Mouse (Mus musculus) MEL-GATA-1-ER (cell line): ENCODE results near the gene Plp2.

Experiments
- DNase-seq: peaks from one replicate; pipeline ENCODE4 v3.0.0-alpha.2; 2012; ENCODE audit warnings: low read depth; ENCODE audit errors: extremely low read depth

The Plp2 gene

DNA sequence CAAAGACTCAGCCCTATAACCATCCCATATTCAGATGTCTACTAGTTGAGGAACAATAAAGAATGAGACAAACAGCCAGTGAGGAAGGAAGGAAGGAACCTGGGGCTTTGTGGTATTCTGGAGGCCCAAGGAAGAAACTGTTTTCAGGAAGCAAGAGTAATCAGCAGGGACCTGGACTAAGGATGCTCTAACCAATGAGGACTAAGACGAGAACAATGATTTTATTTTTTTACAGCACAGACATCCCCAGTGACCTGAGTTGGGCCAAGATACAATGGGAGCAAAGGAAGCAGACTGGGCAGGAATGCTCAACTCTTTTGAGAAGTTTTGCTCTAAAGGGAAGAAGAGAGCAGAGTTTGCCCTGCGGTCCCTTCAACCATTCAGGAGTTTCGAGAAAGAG, 8.3 kb downstream of the Plp2 start:
- no peak for DNase-seq

DNA sequence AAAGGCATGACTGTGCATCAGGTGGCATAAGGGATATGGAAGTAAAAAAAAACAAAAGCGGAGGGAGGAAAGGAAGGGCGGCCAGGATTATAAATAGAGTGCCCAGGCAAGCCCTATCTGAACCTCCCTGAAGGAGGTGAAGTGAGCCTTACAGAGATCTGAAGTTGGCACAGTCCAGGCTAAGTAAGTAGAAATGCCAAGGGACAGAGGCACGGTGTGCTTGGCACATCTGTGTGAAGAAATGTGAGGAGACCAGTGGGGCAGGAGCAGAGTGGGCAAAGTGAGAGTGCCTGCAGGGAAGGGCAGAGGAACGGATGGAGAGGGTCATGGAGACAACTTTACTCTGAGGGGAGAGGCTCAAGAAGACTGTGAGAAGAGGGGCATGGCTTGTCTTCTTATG, 10.1 kb downstream of the Plp2 start:
- DNase-seq = no peak

DNA sequence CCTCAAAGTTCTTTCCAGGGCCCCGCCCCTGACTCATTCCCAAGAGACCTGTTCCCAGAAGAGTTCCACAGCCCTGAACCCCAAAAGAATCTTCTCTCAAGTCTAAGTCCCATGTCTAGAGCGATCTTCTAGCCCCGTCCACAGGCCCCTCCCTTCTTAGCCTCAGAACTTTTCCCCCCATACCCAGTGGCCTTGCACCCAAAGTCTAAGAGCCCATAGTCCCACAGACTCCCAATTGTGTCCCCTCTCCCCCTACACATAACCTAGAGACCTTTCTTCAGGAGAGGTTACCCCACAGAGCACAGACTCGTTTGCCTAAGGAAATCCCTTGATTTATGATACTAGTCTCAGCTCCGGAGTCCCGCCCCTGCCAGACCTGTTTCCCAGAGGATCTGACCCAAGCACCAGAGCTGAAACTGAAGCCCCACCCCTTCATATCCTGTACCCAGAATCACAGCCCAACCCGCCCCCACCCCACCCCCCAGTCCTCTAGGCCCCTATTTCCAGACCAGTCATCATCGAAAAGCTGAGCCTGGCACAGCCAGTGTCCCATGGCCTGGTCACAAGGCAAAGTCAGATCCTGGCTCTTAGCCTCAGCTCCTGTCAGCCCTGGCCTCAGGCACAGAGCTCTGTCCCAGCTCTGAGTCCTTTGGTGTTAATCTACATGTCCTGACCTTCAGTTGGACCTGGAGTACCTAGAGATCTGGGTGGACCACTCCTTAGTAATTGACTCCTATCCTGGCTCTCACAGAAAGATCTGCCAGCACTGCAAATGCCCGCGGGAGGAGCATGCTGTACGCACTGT, 12.2 kb downstream of the Plp2 start:
- DNase-seq = no peak

DNA sequence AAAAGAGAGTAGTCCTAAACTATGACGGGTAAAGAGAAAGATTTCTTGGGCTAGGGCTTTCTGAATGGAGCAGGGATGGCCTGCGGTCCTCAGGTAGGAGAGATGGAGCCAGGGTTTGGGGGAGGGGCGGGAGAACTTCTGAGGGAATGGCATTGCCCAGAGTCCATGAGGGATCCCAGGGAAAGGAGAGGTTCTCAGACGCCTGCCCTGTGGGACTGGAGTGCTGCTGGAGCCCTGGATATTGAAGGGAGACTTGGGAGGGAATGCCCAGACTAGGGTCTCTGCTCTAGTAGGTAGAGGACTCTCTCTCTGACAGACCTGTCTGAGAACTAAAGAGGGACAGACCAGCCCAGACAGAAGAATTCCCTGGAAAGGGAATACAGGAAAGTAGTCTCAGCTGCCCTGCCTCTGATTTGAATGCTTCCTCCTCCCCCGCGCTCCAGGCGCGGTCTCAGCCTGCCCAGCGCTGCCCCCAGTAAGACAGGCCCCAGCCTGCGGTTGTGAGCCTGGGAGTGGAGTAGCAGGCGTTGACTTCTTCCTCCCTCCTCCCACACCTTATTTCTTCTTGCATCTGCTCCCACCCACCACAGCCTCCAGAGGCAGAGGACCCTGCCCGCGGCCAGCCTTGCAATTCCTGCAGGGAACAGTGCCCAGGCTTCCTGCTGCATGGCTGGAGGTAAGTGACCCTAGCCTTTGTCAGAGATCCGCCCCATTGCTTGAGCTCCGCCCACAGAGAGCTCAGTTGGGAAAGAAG, 13.0 kb downstream of the Plp2 start:
- no peak for DNase-seq

DNA sequence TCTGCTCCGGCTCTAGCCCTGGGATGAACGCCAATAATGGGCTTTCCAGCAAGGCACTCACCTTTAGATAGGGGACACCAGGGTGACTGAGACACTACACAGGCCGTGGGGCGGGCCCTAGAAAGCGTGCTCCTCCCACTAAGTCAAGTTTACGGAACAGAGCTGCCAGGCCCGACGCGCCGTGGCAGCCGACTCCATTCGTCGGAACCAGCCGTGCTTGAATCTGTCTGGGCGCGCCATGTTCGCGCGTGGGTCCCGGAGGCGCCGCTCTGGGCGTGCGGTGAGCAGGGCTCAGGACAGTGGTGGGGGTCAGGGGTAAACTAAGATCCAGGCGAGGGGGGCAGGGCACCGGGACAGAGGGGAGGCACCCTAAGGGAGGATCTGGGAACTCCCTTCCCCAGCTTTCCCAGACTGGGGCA, 14.0 kb downstream of the Plp2 start, which contains the start of gene Prickle3:
TSS of gene Prickle3 (plus strand) at position 40 of the 419 bp plus-strand sequence.
- no peak for DNase-seq

DNA sequence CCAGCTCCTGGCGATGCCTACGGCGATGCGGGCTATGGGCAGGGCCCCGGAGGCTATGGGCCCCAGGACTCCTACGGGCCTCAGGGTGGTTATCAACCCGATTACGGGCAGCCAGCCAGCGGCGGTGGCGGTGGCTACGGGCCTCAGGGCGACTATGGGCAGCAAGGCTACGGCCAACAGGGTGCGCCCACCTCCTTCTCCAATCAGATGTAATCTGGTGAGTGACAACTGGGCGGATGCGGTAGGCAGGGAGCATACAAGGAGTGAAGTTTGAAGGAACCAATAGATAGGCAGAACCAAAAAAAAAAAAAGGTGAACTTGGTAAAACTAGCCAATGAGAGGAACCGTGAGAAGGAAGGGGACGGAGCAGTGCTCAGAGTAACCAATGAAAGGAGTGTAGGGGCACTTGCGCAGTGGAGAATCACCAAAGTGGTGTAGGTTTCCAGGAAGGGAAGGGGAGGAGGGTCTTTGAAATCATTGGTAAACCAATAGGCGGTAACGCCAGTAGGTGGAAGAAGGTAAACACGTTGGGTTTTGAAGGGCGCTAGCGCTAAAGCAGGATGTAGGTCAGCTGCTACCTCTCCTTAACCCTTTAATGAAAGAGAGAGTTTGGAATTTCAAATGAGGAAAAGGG, 22.4 kb downstream of the Plp2 start:
- peak; percentile 99 for DNase-seq

DNA sequence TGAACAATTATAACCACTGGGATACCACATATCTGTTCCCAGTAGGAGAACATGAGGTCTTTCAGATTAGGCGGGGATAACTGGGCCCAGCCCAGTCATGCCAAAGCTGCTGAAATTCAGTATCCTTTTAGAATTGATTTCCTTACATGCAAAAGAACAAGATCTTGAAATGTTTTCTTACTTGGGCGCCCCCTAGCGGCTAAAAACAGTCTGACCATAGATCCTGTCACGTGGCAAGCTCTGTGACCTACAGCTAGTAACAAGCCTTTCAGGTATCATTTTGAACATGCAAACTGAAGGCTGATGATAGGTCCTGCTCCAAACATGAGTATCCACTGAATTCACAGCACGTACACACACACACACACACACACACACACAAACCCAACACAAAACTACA, 25.8 kb downstream of the Plp2 start:
- DNase-seq = peak; percentile 72

DNA sequence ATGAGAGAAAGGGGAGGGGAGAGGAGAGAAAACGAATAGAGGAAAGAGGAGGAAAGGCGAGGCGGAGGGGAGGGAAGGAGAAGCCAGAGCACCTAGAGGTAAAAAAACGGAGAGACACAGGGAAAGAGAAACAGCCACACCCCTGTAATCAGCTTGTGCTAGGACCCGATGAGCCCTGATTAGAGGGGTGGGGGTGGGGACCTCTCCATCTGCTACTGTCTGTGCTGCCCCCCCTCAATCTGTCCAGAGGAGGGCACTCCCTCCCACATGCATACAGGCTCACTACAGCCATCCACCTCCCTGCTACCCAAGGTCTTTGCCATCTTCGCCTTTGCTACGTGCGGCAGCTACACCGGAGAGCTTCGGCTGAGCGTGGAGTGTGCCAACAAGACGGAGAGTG, 30.4 kb downstream of the Plp2 start:
- no peak for DNase-seq

DNA sequence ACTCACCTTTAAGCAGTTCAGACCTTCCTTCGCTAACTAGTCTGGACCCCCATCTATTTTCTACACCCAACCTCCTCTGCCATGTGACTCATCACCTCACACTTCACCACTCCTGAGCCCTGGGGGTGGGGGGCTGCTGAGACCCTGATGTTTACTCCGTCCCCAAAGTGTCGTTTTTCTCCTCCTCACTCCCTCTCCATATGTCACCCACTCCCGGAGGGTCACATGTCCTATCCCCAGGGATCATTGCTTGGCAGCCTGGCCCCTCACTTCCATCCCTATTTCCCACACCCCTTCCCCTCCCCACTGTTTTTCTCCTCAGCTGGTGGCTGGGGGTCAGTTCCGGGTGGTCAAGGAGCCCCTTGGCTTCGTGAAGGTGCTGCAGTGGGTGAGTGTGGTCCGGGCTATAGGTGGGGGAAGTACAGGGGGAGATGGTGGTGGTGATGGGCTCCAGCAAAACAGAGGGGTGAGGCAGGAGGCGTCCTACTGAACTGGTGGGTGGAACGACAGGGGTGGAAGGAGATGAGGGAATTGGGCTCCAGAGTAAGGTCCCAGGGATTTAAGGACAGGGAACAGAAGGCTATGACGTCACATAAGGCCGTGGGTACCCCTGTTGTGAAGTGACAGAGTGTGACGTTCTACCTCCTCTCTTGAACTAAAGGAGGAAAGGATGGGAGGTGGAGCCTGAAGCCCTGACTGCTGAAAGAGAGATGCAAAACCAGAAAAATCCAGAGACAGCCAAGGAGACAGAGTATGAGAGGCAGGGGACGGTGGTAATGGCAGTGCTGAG, 31.5 kb downstream of the Plp2 start:
- no peak for DNase-seq

DNA sequence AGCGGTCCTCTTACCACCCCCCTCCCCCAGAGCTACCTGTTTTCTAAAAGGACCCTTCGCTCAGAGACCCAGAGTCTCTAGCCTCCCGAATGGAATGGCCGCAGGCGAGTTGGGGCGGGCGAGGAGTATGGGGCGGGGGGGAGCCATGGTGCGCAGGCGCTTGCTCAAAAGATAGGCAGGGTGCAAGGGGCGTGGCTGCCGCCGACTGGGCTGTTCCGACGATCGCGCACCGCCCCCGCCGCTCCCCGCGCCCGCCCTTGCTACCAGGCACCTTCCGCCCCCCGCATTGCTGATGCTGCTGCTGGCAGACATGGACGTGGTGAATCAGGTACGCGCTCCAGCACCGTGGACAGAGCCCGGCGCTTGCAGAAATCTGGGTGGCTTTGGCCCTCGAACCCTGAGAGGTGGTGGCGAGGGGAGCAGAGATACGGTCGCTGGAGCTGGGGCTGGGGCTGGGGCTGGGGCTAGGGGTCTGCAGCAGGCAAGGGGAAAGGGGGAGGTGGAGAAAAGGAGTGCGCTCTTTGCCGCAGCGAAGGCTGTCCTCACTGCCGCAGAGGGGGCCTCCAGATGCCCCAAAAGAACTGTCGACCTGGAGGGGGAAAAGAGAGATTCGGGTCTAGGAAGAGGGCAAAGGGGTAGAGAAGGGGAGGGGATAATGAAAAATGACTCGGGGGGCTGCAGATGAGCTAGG, 32.6 kb downstream of the Plp2 start, which contains the start of gene Syp:
TSS of gene Syp (plus strand) at position 71 of the 691 bp plus-strand sequence.
- DNase-seq = peak; percentile 71

DNA sequence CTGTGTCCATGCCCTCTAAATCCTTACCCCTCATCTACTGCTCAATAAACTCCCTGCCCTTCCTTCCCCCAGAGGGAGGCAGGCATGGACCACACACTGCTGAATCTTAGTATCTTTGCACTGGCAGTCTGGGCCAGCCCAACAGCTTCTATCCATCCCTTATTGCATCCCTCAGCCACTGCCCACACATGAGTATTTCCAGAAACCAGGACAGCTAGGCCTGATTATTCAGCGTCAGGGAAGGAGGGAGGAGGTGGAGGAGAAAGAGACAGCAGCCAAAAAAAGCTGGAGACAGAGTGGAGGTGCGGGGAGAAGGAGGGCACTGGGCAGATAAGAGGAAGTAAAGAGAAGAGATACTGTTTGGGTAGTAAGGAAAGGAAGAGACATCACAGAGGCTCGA, 36.1 kb downstream of the Plp2 start:
- no peak for DNase-seq

DNA sequence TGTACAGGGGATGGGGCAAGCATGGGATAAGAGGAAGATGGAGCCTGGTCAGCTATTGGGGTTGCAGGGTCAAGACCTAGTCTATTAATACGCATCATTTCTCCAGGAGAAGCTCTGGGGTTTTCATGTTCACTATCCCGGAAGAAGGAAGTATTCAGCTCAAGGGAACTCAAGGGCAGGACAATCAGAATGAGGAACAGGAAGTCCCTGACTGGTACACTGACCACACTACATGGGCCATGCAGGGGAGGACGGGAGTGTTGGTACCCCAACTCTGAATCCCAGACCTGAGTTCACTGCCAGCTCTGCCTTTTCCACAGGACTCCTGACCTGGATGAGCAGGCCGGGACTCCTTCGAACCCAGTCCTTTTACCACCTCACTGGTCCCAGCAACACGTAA, 38.6 kb downstream of the Plp2 start:
- no peak for DNase-seq
